Mouse (Mus musculus) lung, postnatal 0 days (tissue): ENCODE measurements at regions not wholly inside any gene's neighbourhood (a gene's known extent, or its start where the extent isn't known, plus 50 kb on each side); places are given as distances from the start of the nearest gene placed in this dataset.

Experiments used
- ATAC-seq: fragments of 200-750 bp; cut with Nextera tagmentation; 2 replicates; pipeline ENCODE4 v1.8.0; 2017; ENCODE audit warnings: moderate library complexity
- DNase-seq: peaks from one replicate; pipeline ENCODE4 v3.0.0-alpha.2; 2016; ENCODE audit warnings: low spot score
- H3K27ac ChIP-seq: fragments of 300-500 bp; sonication (generic); 2 replicates; pipeline ENCODE4 v1.5.1; 2014; ENCODE audit warnings: antibody characterized with exemption, mild to moderate bottlenecking, low read length, mixed read lengths
- H3K27me3 ChIP-seq: fragments of 300-500 bp; sonication (generic); replicated peaks from 2 replicates; pipeline ENCODE4 v1.6.1; 2014; ENCODE audit warnings: low read length, mixed read lengths; ENCODE audit not compliant: insufficient read depth
- H3K36me3 ChIP-seq: fragments of 300-500 bp; sonication (generic); 2 replicates; pipeline ENCODE4 v1.6.1; 2014; ENCODE audit warnings: low read length, mixed read lengths; ENCODE audit not compliant: insufficient read depth
- H3K4me1 ChIP-seq: fragments of 300-500 bp; sonication (generic); 2 replicates; pipeline ENCODE4 v1.6.1; 2014; ENCODE audit warnings: antibody characterized with exemption, low read depth, low read length, mixed read lengths; ENCODE audit not compliant: insufficient read depth
- H3K4me2 ChIP-seq: fragments of 300-500 bp; sonication (generic); replicated peaks from 2 replicates; pipeline ENCODE4 v1.6.1; 2014; ENCODE audit warnings: low read depth, mild to moderate bottlenecking, low read length, moderate library complexity, mixed read lengths
- H3K4me3 ChIP-seq: fragments of 300-500 bp; sonication (generic); 2 replicates; pipeline ENCODE4 v1.5.1; 2014; ENCODE audit warnings: low read depth, low read length
- H3K9ac ChIP-seq: fragments of 300-500 bp; sonication (generic); replicated peaks from 2 replicates; pipeline ENCODE4 v1.6.1; 2014; ENCODE audit warnings: low read depth, mild to moderate bottlenecking
- H3K9me3 ChIP-seq: fragments of 300-500 bp; sonication (generic); 2 replicates; pipeline ENCODE4 v1.6.1; 2016; ENCODE audit warnings: low read length, mixed read lengths
- CTCF ChIP-seq: IDR thresholded peaks from 2 replicates; pipeline ENCODE4 v1.5.1; 2016; ENCODE audit warnings: antibody characterized with exemption, mild to moderate bottlenecking
- EP300 ChIP-seq: IDR thresholded peaks from 2 replicates; pipeline ENCODE4 v1.6.1; 2016; ENCODE audit warnings: antibody characterized with exemption, mild to moderate bottlenecking, control low read depth
- WGBS: fragments of 180-500 bp; shearing (Covaris S2); extraction: QIAGEN DNeasy Blood & Tissue Kit; methylation state at CpG from one replicate; pipeline ENCODE4 v1.1.7; 2014; 5-methylcytosine and 5-hydroxymethylcytosine counted together

DNA sequence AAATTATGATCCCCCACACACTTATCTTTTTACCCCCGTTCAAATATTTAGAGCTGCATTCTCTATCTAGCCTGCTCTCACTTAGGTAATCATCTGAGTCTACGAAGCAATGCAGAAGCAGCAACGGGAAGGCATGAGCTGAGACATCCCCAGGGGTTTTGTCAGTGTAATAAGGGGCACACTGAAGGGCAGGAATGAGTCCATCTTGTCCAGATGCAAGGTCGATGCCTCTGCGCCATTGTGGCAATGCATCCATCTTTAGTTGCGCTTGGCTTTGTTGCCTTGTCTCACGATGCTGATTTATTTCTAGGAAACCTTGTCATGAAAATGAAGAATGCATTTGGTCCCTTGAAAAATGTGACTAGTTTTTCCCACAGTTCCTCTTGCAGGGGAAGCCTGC lies 515.7 kb upstream of the Msl3l2 start:
- H3K9ac ChIP-seq, result no peak overlapping the region
- H3K4me3 ChIP-seq, result no peak overlapping the region
- H3K27ac ChIP-seq, result no peak overlapping the region
- no peak overlapping the region for H3K4me2 ChIP-seq
- H3K36me3 ChIP-seq, result no peaks in the 10 kb centered on the region
- TF ChIP-seq CTCF (no peak), EP300 (no peak)
- DNase-seq, result no peak
- ATAC-seq, result no peak
- WGBS, result 72% methylated on average over 7 of the region's 7 CpGs
- H3K27me3 ChIP-seq, result no peaks in the 10 kb centered on the region
- no peaks in the 10 kb centered on the region for H3K4me1 ChIP-seq
- no peaks in the 10 kb centered on the region for H3K9me3 ChIP-seq

GRCm38 (mm10) chr10:55591896-55592295 lies 514.8 kb upstream of the Msl3l2 start:
- WGBS, result 60% methylated on average over 3 of the region's 3 CpGs

GRCm38 (mm10) chr10:55624566-55625287 lies 482.0 kb upstream of the Msl3l2 start:
- ATAC-seq, result no peak
- no peaks in the 10 kb centered on the region for H3K4me1 ChIP-seq
- TF ChIP-seq CTCF, result no peak
- TF ChIP-seq EP300, result no peak
- H3K9me3 ChIP-seq, result no peaks in the 10 kb centered on the region
- peak; percentile 18 for DNase-seq
- no peak overlapping the region for H3K9ac ChIP-seq
- WGBS, result 55% methylated on average over 5 of the region's 5 CpGs
- H3K27ac ChIP-seq, result no peak overlapping the region
- H3K27me3 ChIP-seq, result no peaks in the 10 kb centered on the region
- no peaks in the 10 kb centered on the region for H3K36me3 ChIP-seq
- no peak overlapping the region for H3K4me3 ChIP-seq
- H3K4me2 ChIP-seq, result no peak overlapping the region

More at GRCm38 (mm10) chr10:55591896-55592295, 514.8 kb upstream of the Msl3l2 start:
- Histone ChIP-seq H3K27me3 (no peaks in the 10 kb centered on the region), H3K4me3 (no peak overlapping the region), H3K9me3 (no peaks in the 10 kb centered on the region), H3K4me2 (no peak overlapping the region), H3K27ac (no peak overlapping the region), H3K9ac (no peak overlapping the region), H3K4me1 (no peaks in the 10 kb centered on the region), H3K36me3 (no peaks in the 10 kb centered on the region)
- ATAC-seq (no peak), DNase-seq (no peak)
- TF ChIP-seq CTCF (no peak), EP300 (no peak)

- ATAC-seq (no peak), DNase-seq (no peak)
Observed at GRCm38 (mm10) chr10:55641332-55641731, 465.4 kb upstream of the Msl3l2 start.

More at GRCm38 (mm10) chr10:55641332-55641731, 465.4 kb upstream of the Msl3l2 start:
- no peak for TF ChIP-seq EP300
- no peak for TF ChIP-seq CTCF
- H3K27ac ChIP-seq, result no peak overlapping the region
- H3K4me2 ChIP-seq, result no peak overlapping the region
- H3K4me3 ChIP-seq, result no peak overlapping the region
- H3K9ac ChIP-seq, result no peak overlapping the region
- 57% methylated on average over 3 of the region's 3 CpGs for WGBS
- H3K9me3 ChIP-seq, result no peaks in the 10 kb centered on the region
- no peaks in the 10 kb centered on the region for H3K27me3 ChIP-seq
- H3K36me3 ChIP-seq, result no peaks in the 10 kb centered on the region
- H3K4me1 ChIP-seq, result no peaks in the 10 kb centered on the region
